Mouse (Mus musculus) mouse embryonic stem cell (cell line): Measurements from ENCODE around the gene Abcb4.
"Not testable (repeated sequence)": the region's sequence is repeated elsewhere in the genome, so short reads cannot be mapped to it uniquely, and the experiment has no call there.

Source experiments
- in situ Hi-C, 2 experiments: fragments of 300-500 bp; cut with MboI; formaldehyde crosslinking; loops; 1 replicate in 1 of 2; 3 replicates in 1 of 2; pipeline ENCODE4 v1.14.3; 2019 to 2020; ENCODE audit warnings: low sequenced_read_pairs in 2 of 2, low pct_unique_long_range_greater_than_20kb in 1 of 2, mixed read lengths in 1 of 2; ENCODE audit not compliant: unreplicated experiment in 1 of 2

Gene Abcb4

GRCm38 (mm10) chr5:8893300-8894103 lies at the start of gene Abcb4:
Gene Abcb4 (plus strand): TSS chr5:8893717.
- in situ Hi-C loops, result no loop called here

- in situ Hi-C loops, result loop anchor here (10.0 to 25.0 kb wide), 2 partner anchors 114 to 362 kb away; no protein-coding TSS in a partner anchor
Observed at GRCm38 (mm10) chr5:8848607-8849575, 44.6 kb upstream of the Abcb4 start.

DNA sequence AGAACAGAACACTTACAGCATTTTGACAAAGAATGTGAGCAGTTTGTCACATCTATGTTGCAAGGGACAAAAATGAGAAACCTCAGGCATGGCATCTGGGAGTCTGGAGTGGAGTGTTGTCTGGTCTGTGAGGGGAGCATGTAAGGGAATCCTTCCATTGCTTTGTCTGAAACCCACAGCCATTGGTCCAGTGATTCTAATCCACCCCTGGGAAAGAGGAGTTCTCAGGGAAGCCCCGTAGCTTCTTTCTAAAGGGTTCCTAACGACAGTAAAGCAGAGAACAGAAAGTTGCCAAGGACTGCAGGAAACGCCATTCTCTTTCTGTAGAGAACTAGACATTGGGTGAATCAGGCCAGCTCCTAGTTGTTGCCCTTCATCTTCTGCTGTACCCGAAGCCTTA lies 42.7 kb upstream of the Abcb4 start:
- in situ Hi-C loops, result no loop called here

DNA sequence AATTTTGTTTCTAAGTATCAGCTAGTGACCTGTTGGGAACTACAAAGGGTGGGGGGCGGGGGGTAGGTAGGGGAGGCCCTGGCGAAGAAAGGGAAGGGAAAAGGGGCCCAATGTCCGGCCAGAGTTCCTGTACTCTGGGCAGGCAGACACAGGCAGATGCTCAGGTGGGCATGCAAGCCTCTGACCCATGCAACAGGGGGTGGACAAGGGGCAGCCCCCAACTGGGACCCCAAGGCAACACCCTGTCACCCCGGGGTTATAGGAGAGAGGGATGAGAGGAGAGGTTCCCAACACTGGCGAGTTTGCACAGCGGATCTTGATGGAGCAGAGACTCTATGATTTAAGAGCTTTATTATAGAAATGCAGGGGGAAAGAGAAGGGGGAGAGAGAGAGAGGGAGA lies 36.3 kb upstream of the Abcb4 start:
- in situ Hi-C loops, result no loop called here

DNA sequence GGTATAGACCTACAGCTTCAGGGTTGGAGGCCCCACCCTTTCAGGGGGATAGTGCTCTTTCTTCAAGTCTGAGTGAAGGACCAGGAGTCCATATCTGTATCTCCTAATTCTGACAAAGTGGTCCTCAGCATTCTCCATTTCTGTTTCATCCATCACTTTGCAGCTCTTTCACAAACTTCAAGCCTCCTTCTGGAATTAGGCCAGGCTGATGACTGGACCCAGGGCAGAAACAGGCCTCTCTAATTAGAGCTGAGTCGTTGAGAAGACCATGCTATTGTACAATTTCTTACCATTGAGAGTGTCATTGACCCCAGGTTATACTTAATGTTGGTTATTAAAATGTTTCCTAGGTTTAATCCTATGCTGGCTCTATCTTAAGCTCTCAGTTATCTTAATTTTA lies 31.7 kb upstream of the Abcb4 start:
- in situ Hi-C loops, result no loop called here

DNA sequence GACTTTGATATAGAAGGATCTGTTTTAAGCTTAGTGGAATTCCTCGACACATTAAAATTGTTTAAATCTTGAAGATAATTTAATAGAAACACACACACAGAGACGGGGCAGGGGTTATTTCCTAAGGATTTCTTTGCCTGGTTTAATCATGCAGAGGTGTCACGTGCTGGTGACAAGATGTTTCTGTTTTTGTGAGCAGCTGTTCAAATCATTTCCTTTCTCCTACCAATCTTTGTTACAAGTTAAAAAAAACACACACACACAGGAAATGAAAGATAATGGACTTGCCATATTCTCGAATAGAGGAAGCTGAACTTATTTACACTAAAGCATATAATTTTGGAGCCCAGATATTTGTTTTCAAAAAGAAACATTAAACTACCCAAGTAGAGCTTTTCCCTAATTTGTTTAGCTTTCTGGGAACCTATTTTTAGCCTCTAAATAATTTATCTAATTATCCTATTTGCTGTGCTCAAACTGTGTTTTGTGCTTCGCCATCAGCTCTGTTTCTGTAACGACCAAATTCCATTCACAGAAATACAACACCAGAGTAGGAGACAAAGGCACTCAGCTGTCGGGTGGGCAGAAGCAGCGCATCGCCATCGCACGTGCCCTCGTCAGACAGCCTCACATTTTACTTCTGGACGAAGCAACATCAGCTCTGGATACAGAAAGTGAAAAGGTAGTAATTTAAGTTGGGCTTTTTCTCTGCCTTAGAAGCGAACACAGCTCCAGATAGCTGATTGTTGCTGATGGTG lies 29.8 kb upstream of the Abcb4 start:
- in situ Hi-C loops, result no loop called here

DNA sequence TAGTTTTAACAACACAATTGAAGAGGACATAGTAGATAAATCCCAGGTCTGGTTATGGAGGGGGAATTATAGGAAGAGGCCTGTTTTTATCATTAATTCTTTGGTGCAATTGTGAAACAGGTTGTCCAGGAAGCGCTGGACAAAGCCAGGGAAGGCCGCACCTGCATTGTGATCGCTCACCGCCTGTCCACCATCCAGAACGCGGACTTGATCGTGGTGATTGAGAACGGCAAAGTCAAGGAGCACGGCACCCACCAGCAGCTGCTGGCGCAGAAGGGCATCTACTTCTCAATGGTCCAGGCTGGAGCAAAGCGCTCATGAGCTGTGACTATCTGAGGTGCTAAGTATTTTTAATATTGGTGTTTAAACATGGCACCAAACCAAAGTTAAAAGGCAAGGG lies 27.9 kb upstream of the Abcb4 start:
- in situ Hi-C loops, result not testable (repeated sequence)

DNA sequence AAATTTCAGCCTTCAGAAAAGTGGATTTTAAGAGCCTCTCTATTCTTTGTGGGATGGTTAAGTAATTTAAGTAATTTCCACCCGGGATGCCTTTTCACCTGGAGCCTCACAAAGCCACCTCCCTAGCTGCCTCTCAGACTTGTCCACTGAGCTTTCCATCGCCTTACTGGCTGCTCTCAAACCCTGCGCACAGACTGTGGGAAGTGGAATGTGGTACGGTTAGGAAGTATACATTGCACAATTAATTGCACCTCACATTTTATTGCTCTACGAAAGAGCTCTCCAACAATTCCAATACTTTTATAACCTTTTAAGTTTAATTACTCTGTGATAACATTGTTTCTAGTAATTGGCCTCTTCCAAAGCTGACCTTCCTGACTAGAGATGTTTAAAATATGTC lies 27.2 kb upstream of the Abcb4 start:
- in situ Hi-C loops, result no loop called here

DNA sequence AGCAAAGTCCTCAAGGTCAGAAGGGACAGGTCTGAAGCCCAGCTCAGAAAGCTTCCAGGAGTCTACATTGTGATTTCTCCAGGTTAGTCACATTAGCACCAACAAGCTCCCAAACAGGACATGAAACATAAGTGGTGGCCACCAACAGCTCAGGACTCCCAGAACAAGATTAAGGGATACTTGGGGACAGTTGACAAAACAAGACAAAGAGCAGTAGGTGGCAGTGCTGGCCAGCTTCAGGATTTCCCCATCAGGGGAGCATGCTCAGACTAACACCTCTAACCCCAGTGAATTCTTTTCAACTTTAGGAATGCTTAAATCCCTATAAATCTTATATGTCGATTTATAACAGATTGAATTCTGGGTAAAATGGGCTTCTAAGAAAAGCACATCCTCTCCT lies 25.5 kb upstream of the Abcb4 start:
- in situ Hi-C loops, result no loop called here

- in situ Hi-C loops, result no loop called here
Observed at GRCm38 (mm10) chr5:8872979-8873915, 20.3 kb upstream of the Abcb4 start.

GRCm38 (mm10) chr5:8877086-8877485 lies 16.4 kb upstream of the Abcb4 start:
- in situ Hi-C loops, result no loop called here

- in situ Hi-C loops, result no loop called here
Observed at GRCm38 (mm10) chr5:8877800-8878199, 15.7 kb upstream of the Abcb4 start.

DNA sequence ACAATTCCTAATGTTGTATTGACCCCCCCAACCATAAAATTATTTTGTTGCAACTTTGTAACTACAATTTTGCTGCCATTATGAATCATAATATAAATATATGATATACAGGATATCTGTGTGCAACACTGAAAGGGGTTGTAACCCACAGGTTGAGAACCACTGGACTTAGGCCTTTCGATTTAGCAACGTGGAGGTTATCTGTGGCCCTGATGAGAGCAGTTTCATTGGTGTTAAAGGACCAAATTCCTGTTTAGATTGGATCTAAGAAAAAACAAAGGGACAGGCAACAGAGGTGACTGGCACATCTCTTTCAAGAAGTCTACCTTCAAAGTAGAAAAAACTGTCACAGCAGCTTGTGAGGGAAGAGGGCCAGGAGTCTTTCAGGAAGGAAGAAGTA lies 7.7 kb upstream of the Abcb4 start:
- in situ Hi-C loops, result no loop called here

- in situ Hi-C loops, result no loop called here
Observed at GRCm38 (mm10) chr5:8894104-8894425, 548 bp downstream of the Abcb4 start.

- in situ Hi-C loops, result no loop called here
Observed at GRCm38 (mm10) chr5:8894641-8895490, 1.3 kb downstream of the Abcb4 start.

DNA sequence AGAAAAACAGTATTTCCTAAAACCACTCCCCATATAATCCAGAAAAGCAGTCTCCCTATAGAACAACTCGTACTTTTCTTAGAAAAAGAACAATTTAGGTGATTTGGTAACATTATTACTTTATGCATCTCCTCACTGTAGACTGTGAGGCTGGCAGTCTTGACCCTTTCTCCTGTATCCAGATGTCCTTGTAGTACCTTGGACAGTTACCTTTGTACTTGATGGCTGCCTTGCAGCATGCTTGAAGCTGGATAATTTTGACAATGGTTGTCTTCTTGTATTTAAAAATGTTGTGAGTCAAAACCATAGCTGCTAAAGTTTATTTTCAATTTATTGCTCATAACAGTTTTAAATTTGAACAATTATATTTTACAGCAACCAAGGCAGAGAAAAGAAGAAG lies 2.7 kb downstream of the Abcb4 start:
- in situ Hi-C loops, result no loop called here

DNA sequence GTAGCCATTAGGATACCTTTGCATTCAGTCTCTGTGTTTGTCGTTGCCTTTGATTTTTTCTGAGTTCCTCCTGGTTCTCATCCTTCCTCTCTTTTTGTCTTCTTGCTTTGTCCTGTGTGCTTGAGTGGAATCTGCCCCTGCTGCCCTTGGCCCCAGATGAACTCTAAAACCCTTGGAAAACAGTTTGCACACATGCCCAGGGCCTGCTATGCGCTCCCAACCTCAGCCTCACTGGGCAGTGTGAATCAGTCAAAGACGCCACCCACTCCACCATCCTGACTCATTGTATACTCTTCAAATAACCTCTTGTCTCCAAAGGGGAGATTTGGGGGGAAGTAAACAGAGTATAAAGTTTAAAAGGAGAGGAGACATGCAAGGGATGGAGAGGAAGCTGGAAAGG lies 4.7 kb downstream of the Abcb4 start:
- in situ Hi-C loops, result no loop called here
